Mouse (Mus musculus) right cerebral cortex, postnatal 4 days (tissue): ENCODE measurements around the gene Svbp.
A peak's percentile ranks its signal among the peaks of the same experiment; 100 is the strongest.

Experiments
- DNase-seq: peaks from one replicate; pipeline ENCODE4 v3.0.0-alpha.2; 2022

Svbp gene

GRCm38 (mm10) chr4:119247462-119248235, 52.5 kb downstream of the Svbp start:
- peak; percentile 79 for DNase-seq

GRCm38 (mm10) chr4:119248407-119248965, 53.4 kb downstream of the Svbp start:
- no peak for DNase-seq
